Mouse (Mus musculus): Measurements from ENCODE around the gene Hoxd4.

Hoxd4 gene

DNA sequence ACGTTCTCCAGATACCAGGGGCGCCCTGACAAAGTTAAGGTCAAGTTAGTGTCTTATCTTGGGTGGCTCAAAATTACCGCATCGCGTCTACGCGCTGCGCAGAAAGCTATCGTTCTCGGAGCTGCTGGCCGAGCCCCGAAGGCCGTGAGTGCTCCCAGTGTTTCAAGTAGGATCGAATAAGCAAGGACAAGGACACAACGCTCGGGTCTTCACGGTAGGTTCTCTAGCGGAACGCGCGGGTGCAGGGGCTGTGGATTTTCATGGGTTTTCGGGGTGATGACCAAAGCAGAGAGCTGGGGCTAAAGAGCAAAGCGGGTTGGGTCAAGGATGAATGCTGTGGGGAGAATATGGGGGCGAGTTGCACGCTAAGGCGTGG is 32.1 kb upstream of the Hoxd4 start:
- DNase-seq (ENCODE audit: low read depth, low spot score): no peak

DNA sequence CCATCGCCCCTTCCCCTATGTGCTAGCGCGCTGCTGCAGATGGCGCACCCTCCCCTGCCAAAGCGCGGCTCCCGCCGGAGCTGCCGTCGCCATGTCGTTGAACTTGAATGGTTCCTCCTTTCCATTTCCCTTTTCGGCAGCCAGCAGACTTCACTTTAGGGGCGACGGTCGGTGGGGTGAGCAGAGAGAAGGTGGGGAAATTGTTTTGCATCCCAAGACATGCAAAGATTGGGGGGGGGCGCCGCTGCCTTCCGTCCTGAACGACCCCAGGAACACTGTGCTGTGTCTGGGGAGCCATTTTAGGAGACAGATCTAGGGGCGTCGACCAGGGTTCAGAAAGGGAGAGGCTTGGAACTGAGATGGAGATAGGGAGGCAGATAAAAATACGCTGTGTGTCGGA is 31.7 kb upstream of the Hoxd4 start:
- DNase-seq (ENCODE audit: low read depth, low spot score): no peak

DNA sequence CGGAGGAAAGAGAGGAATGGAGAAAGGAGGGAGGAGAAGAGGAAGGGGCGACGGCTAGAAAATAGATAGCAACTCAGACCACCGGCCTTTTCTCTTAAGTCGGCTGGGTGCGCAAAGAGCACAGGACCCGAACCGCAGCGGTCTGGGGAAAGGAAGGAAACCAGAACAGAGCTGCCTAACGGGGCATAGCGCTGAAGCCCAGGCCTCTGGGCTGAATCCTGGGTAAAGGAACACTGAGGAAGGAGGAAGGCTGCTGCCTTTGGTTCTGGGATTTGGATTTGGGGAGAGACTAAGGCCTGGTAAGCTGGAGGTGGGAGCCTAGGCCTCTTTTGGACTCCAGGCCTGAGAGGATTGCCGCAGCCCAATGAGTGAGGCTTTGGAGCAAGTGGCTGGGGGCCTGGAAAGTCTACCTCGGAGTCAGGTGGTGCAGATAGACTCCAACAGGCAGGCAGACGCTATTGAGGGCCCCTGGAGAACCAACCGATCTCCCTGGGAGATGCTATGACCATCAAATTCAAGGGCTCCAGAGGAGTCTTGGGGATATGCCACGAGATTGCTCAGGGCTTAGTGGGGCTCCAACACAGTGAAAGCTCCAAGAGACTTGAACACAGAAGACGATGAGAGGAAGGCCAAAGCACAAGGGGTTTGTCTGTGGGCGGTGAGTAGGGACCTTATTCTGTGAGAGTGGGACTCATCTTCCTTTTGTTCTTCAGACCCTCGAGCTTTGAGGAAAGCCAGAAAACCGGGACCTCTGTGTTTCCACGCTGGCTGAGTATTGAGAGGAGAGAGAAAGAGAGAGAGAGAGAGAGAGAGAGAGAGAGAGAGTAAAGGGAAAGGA is 30.9 kb upstream of the Hoxd4 start:
- no peak for DNase-seq (ENCODE audit: low read depth, low spot score)

DNA sequence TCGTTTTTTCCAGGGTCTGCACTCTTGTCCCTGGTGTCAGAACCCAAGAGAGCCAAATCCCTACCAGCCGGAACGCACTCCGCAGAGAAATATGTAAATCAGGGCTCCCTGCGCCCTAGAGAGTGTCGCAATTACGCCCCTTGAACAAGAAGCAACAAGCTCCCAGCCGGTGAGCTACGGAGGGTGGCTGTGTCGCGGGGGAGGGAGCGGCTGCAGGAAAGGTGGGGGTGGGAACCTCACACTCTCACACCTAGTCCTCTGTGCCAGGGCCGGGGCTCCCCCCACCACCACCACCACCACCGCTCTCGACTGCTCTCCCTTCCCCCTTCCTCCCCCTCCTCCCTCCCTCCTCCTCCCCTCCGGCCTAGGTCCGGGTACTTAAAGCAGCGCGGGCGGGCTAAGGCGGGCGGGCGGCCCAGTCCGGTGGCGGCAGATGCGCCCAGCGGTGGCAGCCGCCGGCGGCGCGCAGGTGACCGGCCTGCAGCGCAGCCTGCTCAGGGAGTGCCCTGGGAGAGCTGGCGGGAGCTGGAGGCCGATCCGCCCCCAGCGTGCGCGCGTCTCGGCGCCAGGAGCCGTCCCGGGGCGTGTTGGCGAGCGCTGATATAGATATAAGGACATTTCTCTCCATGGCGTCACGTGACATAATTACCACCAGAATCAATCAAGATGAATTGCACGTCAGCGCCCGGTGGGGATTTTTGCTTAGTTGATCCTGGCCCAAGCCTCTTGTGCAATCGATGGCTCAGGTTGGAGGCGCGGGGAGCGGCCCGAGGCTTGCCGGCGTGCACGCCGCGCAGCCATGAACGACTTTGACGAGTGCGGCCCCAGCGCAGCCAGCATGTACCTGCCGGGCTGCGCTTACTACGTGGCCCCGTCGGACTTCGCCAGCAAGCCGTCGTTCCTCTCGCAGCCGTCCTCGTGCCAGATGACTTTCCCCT is 29.9 kb upstream of the Hoxd4 start:
- no peak for DNase-seq (ENCODE audit: low read depth, low spot score)

DNA sequence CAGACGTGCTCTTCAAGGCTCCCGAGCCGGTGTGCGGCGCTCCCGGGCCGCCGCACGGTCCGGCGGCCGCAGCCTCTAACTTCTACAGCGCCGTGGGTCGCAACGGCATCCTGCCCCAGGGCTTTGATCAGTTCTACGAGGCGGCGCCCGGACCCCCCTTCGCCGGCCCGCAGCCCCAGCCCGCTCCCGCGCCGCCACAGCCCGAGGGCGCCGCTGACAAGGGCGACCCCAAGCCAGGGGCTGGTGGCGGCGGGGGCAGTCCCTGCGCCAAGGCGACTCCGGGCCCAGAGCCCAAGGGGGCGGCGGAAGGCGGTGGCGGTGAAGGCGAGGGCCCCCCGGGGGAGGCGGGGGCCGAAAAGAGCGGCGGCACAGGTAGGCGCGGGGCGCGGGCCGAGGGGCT is 28.9 kb upstream of the Hoxd4 start:
- no peak for DNase-seq (ENCODE audit: low read depth, low spot score)

DNA sequence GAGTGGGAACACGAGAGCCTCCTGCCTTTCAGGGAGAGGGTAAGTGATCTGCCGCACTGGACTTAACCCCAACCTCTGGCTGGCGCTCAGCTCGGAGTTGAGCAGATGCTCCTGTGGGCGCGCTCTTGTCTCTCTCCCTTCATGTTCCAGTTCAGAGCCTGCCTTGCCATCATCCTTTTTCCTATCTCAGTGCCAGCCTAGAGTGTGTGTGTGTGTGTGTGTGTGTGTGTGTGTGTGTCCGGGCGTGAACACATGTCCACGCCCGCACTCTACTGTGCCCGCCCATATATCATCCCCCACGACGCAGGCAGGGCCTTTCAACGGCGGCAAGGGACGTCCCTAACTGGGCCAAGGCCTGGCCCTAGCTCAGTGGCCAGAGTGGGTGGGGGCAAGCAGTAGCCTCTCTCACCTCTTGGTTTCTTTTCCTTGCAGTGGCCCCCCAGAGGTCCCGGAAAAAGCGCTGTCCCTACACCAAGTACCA is 28.2 kb upstream of the Hoxd4 start:
- DNase-seq (ENCODE audit: low read depth, low spot score): no peak

DNA sequence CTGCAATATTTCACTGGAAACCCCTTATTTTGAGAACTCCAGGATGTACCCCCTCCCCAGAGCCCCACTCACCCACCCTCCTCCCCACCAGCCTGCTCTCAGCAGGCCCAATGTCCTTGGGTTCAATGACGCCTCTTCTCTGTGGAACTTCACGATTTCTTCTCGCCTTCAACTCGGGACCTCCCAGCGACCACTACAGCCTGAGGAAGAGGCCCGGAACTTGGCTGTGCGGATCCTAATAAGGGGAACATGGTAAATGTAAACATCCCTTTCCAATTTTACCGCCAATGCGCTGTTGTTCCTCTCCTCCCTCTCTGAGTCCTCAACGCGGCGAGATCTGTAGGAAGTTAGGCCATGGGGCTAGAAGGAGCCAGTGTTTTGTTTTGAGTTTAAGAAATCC is 27.6 kb upstream of the Hoxd4 start:
- no peak for DNase-seq (ENCODE audit: low read depth, low spot score)

DNA sequence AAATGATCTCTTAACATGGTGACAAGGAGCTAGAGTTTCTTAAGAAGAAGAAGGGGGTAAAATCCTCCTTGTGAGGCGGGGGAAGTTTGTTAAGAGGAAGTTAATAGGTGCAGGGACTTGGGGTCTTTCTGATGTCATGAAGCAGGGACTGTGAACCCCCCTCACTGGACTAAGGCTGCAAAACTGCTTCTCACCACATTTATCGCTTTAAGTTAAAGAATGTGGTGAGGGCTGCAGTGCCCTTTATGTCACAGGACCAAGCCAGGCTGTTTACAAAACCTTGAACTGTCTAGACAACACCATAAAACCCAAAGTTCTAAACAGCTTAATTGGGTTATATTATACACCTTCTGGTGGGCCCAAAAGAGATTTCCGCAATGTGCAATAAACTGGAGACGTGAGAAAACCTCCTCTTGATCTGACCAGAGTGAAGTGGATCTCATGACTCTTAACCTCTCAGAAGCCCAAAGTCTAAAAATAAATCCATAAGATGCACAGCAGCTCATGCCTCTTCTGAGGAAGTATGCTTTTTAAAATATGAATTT is 26.6 kb upstream of the Hoxd4 start:
- DNase-seq (ENCODE audit: low read depth, low spot score): no peak

DNA sequence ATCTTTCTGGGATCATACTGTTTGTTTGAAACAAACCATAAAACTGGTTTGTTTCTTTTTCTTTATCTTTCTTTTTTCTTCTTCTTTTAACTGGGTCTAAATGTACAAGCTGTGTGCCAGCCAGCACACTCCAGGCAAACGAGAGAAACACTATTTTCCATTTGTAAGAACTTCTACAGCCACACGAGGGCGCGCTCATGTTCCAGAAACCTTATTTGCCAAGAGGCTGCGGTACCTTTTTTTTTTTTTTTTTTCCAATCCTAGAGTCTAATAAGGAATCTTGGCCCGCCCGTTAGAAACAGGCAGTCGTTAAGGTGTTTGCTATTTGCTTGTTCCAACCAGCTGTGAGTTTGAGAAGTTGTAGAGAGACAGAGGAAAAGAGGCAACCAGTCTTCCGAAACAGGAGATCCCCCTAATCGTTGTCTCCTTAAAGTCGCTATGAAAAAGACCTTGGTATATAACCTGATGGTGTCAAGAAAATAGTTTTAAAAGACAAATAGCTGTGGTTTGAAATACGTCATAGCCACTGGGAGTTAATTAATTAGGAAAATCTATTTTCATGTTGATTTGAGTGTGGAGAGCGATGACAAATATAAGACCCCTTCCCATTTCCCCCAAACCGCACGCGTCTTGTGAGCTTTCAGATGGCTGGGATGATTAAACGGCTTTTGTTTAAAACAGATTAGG is 25.3 kb upstream of the Hoxd4 start:
- peak; percentile 36 for DNase-seq (ENCODE audit: low read depth, low spot score)

DNA sequence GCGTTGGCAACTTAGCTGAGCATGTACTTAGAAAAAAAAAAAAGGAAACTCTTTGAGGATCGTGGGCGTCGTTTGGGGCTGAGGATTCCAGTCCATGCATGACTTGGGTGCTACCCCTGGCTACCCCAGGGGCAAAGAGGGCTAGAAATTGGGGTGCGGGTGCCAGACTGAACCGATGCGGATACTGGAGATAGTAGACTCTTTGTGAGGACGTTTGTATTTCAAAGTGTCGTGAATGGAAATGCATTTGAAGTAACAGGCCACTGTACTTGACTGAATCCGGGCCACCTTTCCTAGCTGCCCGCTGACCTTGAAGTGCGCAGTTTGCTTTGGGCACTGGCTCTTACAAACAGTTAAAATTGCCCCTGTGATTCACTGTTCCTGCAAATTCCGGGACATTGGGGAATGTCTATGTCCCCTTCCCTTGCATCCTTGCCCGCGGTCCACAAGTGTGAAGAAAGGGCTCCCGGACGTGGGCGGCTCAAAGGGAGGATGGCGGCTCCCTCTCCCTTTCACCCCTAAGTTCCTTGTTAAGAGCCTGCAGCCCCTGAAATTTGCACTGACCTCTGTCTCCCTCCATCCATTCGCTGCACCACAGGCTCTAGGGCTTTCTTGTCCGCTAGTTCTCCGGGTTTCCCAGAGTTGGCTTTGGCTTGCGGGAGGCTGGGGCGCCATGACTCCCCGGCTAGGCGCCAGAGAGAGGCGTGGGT is 24.6 kb upstream of the Hoxd4 start:
- no peak for DNase-seq (ENCODE audit: low read depth, low spot score)

DNA sequence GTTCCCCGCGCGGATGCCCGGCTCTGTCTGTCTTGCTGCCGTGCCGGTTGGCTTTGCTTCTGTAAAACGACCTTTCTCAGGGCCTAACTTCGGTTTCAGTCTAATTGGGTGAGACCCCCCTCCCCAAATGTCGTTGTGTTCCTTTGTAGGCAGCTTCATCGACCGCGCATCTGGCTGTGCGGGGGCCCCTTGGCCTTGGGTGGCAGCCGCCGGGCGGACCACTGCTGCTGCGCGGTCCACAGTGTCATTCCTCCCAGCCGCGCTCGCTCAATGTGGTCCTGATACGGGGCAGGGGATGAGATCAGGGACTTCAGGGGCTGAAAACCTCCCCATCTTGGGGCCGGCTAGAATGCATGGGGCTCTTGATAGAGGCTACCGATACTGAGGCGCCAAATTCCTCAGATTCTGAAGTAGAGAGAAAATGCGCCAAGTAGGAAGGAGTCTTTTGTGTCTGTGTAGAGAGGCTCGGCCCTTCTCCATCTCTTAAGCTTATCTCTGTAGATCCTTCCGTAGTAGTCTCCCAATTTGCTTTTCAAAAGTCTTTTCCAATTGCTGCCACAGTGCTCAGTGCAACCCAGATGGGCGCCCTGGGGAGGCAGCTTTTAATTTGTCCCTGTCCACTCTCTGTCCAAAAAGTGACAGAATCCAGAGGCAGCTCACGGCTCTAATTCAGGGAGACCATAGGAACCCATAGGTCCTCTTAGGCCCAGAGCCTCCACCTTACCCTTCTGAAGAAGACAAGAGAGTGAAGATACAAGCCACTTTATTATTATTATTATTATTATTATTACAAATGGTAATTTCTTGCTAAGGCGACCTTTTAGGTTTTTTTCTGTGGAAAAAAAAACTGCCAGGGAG is 23.8 kb upstream of the Hoxd4 start:
- DNase-seq (ENCODE audit: low read depth, low spot score): no peak

DNA sequence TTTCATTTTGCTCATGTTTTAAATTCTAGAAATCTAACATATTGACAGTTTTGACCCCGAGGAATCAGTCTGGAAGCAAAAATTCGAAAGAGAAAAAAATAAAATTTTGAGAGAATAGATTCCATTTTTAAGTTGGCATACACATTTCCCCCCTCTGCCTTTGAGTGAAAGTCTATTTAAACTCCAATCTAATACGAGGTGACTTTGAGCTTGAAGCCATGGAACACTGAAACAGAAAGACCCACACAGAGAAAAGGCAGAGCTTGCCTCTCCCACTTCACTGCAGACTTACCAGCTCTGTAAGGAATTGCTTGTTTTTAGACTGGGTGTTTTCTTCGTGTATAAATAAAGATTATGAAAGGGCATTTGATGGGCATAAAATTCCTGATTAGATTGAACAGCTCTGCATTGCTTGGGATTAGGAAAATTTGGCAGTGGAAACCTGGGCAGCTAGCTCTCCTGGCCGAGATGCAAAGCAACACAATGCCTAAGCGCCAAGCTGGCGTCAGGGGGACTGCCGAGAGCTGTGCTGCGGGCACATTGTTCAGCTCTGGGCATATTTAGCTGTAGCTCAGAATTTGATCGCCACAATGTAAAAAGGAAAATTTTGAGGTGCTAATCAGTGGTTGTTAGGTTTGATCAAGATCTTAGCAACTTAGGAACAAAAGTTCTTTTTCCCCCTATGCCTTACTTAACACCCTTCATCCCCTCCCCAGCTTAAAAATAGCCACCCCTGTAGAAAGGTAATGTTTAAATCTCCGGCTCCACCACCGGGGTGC is 22.7 kb upstream of the Hoxd4 start:
- DNase-seq (ENCODE audit: low read depth, low spot score): no peak

DNA sequence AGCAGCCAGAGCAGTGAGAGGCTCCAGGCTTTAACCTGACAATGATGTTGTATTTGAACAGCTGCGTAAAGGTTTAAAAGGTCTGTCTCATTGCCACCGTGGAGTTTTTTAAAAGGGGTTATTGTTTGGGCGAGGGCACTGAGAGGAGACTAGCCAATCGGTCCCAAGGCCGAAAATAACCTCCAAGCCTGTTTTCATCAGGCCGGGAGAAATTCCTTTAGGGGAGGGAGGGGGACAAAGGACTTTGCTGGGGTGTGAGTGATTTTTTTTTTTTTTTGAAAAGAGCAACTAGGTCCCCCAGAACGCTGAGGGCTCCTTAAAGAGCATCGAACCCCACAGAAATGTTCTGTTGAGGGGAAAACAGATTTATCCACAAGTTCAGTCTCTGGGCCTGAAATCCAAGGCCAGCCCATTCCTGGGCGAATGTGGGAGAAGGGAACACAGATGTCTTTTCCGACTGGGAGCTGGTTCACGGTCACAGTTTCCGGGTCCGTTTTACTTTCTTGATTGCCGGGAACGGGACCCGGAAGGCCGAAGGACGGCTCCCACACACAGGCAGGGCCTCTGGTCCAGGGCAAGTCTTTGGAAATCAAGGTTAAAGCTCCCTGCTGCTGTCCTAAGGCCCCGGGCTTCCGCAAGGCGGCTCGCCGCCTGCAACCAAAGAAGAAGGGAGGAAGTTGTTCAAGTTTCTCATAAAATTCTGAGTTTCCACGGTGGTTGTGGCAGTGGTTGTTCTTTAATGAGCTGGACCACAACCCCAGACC is 22.0 kb upstream of the Hoxd4 start:
- DNase-seq (ENCODE audit: low read depth, low spot score): no peak

DNA sequence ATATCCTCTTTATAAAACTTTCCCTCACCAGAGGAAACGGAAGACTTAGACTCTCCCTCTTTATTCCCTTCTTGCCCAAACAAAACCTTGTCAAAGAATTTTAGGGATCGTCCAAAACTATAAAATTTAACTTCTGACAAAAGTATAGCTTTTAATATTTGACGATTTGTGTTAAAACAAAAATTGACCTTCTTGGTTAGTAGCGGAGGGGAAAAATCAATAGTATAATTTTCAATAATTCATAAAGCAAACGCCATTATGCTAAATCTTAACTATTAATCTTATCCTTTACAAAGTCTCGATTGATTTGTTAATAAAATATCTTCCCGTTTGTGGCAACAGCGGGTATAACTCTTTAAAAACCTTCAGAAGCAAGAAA is 21.4 kb upstream of the Hoxd4 start:
- DNase-seq (ENCODE audit: low read depth, low spot score): no peak

DNA sequence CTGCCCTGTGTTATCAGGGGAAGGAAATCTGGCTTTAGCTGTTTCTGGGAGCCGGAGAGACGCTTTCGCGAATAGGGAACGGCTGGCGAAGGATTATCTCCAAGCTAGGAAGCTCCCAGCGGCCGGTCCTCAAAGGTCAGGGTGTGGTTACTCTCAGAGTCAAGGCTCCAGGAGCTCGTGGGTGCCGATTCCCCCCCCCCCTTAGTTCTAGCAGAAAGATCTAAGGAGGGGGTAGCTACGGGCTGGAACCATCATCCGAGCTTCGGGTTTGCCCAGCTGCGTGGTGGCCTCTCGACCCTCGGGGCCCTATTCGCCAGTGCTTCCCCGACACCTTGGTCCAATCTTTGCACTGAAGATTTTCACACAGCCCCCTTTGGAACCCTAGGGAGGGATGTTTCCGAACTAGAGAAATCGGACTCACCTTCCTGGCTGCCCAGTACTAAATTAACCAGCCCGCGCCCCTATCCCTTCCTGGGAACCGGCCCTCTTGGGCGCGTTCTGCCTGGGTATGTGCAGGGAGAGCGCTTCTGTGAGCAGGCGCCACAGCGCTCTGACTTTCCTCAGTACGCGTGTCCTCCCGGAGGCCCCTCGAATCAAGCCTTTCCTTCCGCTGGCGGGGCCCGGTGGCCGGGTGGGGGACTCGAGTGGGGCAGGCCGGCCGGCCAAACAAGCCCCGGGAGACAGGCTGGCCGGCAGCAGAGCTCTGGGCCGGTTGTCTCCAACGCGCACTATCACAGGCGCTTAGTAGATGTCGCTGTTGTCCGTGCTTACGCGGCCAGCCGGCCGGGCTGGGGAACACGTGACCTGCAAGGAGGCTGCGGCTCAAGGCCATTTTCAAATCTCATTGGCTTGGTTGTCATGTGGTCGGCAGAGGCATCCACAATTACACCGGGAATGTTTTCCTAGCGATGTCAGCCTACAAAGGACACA is 20.4 kb upstream of the Hoxd4 start, which contains the start of gene Hoxd10:
Hoxd10 (plus strand) TSS at position 903 of the 930 bp plus-strand sequence.
- no peak for DNase-seq (ENCODE audit: low read depth, low spot score)

DNA sequence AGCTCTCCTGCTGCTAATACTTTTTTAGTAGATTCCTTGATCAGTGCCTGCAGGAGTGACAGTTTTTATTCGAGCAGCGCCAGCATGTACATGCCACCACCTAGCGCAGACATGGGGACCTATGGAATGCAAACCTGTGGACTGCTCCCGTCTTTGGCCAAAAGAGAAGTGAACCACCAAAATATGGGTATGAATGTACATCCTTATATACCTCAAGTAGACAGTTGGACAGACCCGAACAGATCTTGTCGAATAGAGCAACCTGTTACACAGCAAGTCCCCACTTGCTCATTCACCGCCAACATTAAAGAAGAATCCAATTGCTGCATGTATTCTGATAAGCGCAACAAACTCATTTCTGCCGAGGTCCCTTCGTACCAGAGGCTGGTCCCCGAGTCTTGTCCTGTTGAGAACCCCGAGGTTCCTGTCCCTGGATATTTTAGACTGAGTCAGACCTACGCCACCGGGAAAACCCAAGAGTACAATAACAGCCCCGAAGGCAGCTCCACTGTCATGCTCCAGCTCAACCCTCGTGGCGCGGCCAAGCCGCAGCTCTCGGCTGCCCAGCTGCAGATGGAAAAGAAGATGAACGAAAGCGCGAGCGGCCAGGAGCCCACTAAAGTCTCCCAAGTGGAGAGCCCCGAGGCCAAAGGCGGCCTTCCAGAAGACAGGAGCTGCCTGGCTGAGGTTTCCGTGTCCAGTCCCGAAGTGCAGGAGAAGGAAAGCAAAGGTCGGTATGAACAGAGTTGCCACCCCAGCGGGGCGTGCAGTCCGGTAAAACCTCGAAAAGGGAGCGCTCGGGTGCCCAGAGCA is 19.5 kb upstream of the Hoxd4 start:
- DNase-seq (ENCODE audit: low read depth, low spot score): no peak

Measured in CD4-positive helper T cell, adult 2 months (primary cell).